Mouse (Mus musculus) retina, postnatal 7 days (tissue): ENCODE measurements around the gene Nbas.
A peak's percentile ranks its signal among the peaks of the same experiment; 100 is the strongest.

Experiments used
- DNase-seq: peaks from one replicate; pipeline ENCODE4 v3.0.0-alpha.2; 2012; ENCODE audit warnings: low read depth, low spot score

Gene Nbas

GRCm38 (mm10) chr12:13268826-13269449 lies at the start of gene Nbas:
Gene Nbas, plus strand, starts transcription at chr12:13269133.
- peak; percentile 64 for DNase-seq

GRCm38 (mm10) chr12:13242453-13242852 lies 26.5 kb upstream of the Nbas start:
- DNase-seq = no peak

GRCm38 (mm10) chr12:13248691-13249572 lies 20.0 kb upstream of the Nbas start, which contains the start of gene Ddx1:
Gene Ddx1, minus strand, starts transcription at chr12:13249213.
- DNase-seq = peak; percentile 75

- DNase-seq = no peak
Measured at GRCm38 (mm10) chr12:13249573-13249919, 19.4 kb upstream of the Nbas start.

- no peak for DNase-seq
Measured at GRCm38 (mm10) chr12:13255068-13255467, 13.9 kb upstream of the Nbas start.

- no peak for DNase-seq
Measured at GRCm38 (mm10) chr12:13255701-13256100, 13.2 kb upstream of the Nbas start.

GRCm38 (mm10) chr12:13268412-13268811 lies 521 bp upstream of the Nbas start:
- no peak for DNase-seq

- no peak for DNase-seq
Measured at GRCm38 (mm10) chr12:13269570-13270390, 847 bp downstream of the Nbas start.

GRCm38 (mm10) chr12:13291453-13291852 lies 22.5 kb downstream of the Nbas start:
- DNase-seq = no peak

GRCm38 (mm10) chr12:13293421-13293881 lies 24.5 kb downstream of the Nbas start:
- DNase-seq = no peak

- DNase-seq = no peak
Measured at GRCm38 (mm10) chr12:13303037-13303436, 34.1 kb downstream of the Nbas start.

- no peak for DNase-seq
Measured at GRCm38 (mm10) chr12:13313966-13314365, 45.0 kb downstream of the Nbas start.

GRCm38 (mm10) chr12:13314384-13314783 lies 45.5 kb downstream of the Nbas start:
- no peak for DNase-seq

- no peak for DNase-seq
Measured at GRCm38 (mm10) chr12:13315081-13315480, 46.1 kb downstream of the Nbas start.

- DNase-seq = no peak
Measured at GRCm38 (mm10) chr12:13342535-13342934, 73.6 kb downstream of the Nbas start.

- DNase-seq = no peak
Measured at GRCm38 (mm10) chr12:13356201-13356600, 87.3 kb downstream of the Nbas start.

- DNase-seq = no peak
Measured at GRCm38 (mm10) chr12:13356769-13357168, 87.8 kb downstream of the Nbas start.

GRCm38 (mm10) chr12:13357229-13357628 lies 88.3 kb downstream of the Nbas start:
- DNase-seq = no peak

- DNase-seq = no peak
Measured at GRCm38 (mm10) chr12:13358849-13359248, 89.9 kb downstream of the Nbas start.

- no peak for DNase-seq
Measured at GRCm38 (mm10) chr12:13360183-13360811, 91.4 kb downstream of the Nbas start.

- no peak for DNase-seq
Measured at GRCm38 (mm10) chr12:13381580-13381979, 112.6 kb downstream of the Nbas start.

GRCm38 (mm10) chr12:13382046-13382445 lies 113.1 kb downstream of the Nbas start:
- DNase-seq = no peak
